Mouse (Mus musculus) intestine, embryonic 16.5 days (tissue): Measurements from ENCODE around the gene Adsl. TPM values are rescaled to one million over a fixed set of nuclear protein-coding genes. Genes with fewer than 3 reads are reported as not detected.
"Not testable (repeated sequence)": the region's sequence is repeated elsewhere in the genome, so short reads cannot be mapped to it uniquely, and the experiment has no call there.

ENCODE experiments used
- ATAC-seq: fragments of 200-750 bp; cut with Nextera tagmentation; 2 replicates; pipeline ENCODE4 v1.8.0; 2017; ENCODE audit warnings: moderate TSS enrichment, moderate library complexity
- H3K27ac ChIP-seq: fragments of 300-500 bp; sonication (generic); 2 replicates; pipeline ENCODE4 v1.5.1; 2014; ENCODE audit warnings: mild to moderate bottlenecking, low read length
- H3K27me3 ChIP-seq: fragments of 300-500 bp; sonication (generic); replicated peaks from 2 replicates; pipeline ENCODE4 v1.6.1; 2014; ENCODE audit warnings: low read length, control low read depth, mixed read lengths; ENCODE audit not compliant: control insufficient read depth, insufficient read depth
- H3K36me3 ChIP-seq: fragments of 300-500 bp; sonication (generic); 2 replicates; pipeline ENCODE4 v1.6.1; 2014; ENCODE audit warnings: low read length, control low read depth; ENCODE audit not compliant: control insufficient read depth, insufficient read depth
- H3K4me1 ChIP-seq: fragments of 300-500 bp; sonication (generic); 2 replicates; pipeline ENCODE4 v1.6.1; 2014; ENCODE audit warnings: low read length, control low read depth, mixed read lengths; ENCODE audit not compliant: control insufficient read depth, insufficient read depth
- H3K4me2 ChIP-seq: fragments of 300-500 bp; sonication (generic); 2 replicates; pipeline ENCODE4 v1.6.1; 2014; ENCODE audit warnings: low read depth, low read length, control low read depth
- H3K4me3 ChIP-seq: fragments of 300-500 bp; sonication (generic); 2 replicates; pipeline ENCODE4 v1.5.1; 2014; ENCODE audit warnings: mild to moderate bottlenecking, low read length
- H3K9ac ChIP-seq: fragments of 300-500 bp; sonication (generic); 2 replicates; pipeline ENCODE4 v1.6.1; 2014; ENCODE audit warnings: low read depth, low read length
- H3K9me3 ChIP-seq: fragments of 300-500 bp; sonication (generic); 2 replicates; pipeline ENCODE4 v1.6.1; 2016; ENCODE audit warnings: low read length, control low read depth; ENCODE audit not compliant: control insufficient read depth
- WGBS: fragments of 180-500 bp; shearing (Covaris S2); extraction: QIAGEN DNeasy Blood & Tissue Kit; methylation state at CpG from one replicate; pipeline ENCODE4 v1.1.7; 2014; 5-methylcytosine and 5-hydroxymethylcytosine counted together
- polyA plus RNA-seq: library from polyadenylated mRNA; unstranded; fragments of >200 nt; fragmentation: Nextera tagmentation; extraction: Ambion mirVana; gene quantifications from 2 replicates; pipeline ENCODE4 v1.2.1, GENCODE M21; 2015

Gene Adsl
- polyA plus RNA-seq, 1 experiment from 2014 or later: 166 TPM

DNA sequence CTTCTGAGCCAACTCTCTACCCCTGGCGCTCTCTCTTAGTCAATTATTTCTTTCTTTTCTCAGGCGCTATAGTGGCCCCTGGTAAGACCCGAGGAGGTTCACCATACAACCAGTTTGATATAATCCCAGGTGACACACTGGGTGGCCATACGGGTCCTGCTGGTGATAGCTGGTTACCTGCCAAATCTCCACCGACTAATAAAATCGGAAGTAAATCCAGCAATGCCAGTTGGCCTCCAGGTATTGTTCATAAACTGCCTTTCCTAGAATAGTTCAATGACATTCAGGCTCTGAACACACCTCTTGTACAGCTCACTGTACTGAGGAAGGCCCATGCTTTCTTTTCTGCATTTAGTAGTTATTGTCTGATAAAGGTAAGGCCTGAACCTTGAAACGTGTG is 31.7 kb upstream of the Adsl start:
- Histone ChIP-seq H3K27me3 (no peaks in the 10 kb centered on the region), H3K27ac (no peak overlapping the region), H3K9me3 (no peaks in the 10 kb centered on the region), H3K4me3 (no peak overlapping the region), H3K36me3 (peaks cover 19% of the 10 kb centered on the region), H3K9ac (no peak overlapping the region), H3K4me2 (no peak overlapping the region), H3K4me1 (no peaks in the 10 kb centered on the region)
- no peak for ATAC-seq
- 93% methylated on average over 7 of the region's 7 CpGs for WGBS

DNA sequence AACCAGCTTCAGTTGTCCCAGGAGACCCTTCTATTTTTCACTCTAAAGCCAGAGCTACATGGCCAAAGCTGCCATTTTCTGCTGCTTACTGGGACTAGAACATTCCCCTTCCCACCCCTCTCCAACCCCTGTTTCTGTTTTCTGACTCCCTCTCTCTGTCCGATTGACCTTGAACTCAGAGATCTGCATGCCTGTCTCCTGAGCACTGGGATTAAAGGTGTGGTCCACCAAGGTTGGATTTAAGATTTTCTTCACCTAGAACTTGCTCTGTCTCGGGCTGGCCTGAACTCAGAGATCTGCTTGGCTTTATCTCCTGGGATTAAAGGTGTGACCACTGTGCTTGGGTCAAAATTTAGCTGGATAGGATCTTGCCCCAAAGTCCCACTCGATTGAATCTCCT is 27.9 kb upstream of the Adsl start:
- WGBS: 95% methylated on average over 3 of the region's 3 CpGs
- ATAC-seq: no peak
- H3K27ac ChIP-seq: no peak overlapping the region
- H3K9ac ChIP-seq: no peak overlapping the region
- peaks cover 18% of the 10 kb centered on the region for H3K36me3 ChIP-seq
- no peaks in the 10 kb centered on the region for H3K4me1 ChIP-seq
- no peaks in the 10 kb centered on the region for H3K9me3 ChIP-seq
- H3K27me3 ChIP-seq: no peaks in the 10 kb centered on the region
- no peak overlapping the region for H3K4me3 ChIP-seq
- H3K4me2 ChIP-seq: no peak overlapping the region

DNA sequence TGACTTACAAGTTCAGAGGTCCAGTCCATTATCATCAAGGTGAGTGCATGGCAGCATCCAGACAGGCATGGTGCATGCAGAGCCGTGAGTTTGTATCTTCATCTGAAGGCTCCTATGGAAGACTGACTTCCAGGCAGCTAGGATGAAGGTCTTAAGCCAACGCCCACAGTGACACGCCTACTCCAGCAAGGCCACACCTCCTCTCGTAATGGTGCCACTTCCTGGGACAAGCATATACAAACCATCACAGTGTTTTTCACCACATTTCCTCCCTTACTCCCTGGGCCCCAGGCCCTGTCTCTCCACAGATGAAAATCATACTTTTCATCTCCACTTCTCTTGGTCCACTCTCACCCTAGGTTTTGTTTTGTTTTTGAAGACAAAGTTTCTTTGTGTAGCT is 26.5 kb upstream of the Adsl start:
- WGBS: 75% methylated on average over 4 of the region's 4 CpGs
- H3K27me3 ChIP-seq: no peaks in the 10 kb centered on the region
- no peaks in the 10 kb centered on the region for H3K4me1 ChIP-seq
- no peak overlapping the region for H3K4me3 ChIP-seq
- H3K27ac ChIP-seq: no peak overlapping the region
- peaks cover 12% of the 10 kb centered on the region for H3K36me3 ChIP-seq
- H3K4me2 ChIP-seq: no peak overlapping the region
- H3K9ac ChIP-seq: no peak overlapping the region
- ATAC-seq: no peak
- H3K9me3 ChIP-seq: no peaks in the 10 kb centered on the region

GRCm38 (mm10) chr15:80924211-80924610 is 24.1 kb upstream of the Adsl start:
- Histone ChIP-seq H3K4me2 (no peak overlapping the region), H3K36me3 (peaks cover 15% of the 10 kb centered on the region), H3K27me3 (no peaks in the 10 kb centered on the region), H3K4me3 (no peak overlapping the region), H3K27ac (no peak overlapping the region), H3K9ac (no peak overlapping the region), H3K9me3 (no peaks in the 10 kb centered on the region), H3K4me1 (no peaks in the 10 kb centered on the region)
- 95% methylated on average over 2 of the region's 2 CpGs for WGBS
- no peak for ATAC-seq

DNA sequence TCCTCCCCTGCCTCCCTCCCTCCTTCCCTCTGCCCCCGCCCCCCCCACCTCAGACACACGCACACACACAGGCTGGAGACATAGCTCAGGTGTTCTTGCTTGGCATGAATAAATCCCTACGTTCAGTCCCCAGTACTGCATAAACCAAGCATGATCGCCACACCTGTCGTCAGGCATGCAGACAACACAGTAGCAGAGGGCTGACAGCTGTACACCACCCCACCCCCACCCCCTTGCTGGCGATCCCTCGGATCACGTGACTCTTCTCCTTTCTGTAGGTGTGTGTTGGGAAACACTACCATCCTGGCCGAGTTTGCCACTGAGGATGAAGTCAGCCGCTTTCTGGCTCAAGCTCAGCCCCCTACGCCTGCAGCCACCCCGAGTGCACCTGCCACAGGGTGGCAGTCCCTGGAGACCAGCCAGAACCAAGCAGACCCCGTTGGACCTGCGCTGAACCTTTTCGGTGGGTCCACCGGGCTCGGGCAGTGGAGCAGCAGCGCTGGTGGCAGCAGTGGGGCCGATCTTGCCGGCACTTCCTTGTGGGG is 19.4 kb upstream of the Adsl start:
- Histone ChIP-seq H3K9ac (no peak overlapping the region), H3K27ac (no peak overlapping the region), H3K9me3 (no peaks in the 10 kb centered on the region), H3K27me3 (no peaks in the 10 kb centered on the region), H3K4me3 (no peak overlapping the region), H3K4me1 (no peaks in the 10 kb centered on the region; the same call in 1 of the 2 replicates), H3K4me2 (no peak overlapping the region), H3K36me3 (peaks cover 3% of the 10 kb centered on the region; the same call in 1 of the 2 replicates)
- no peak for ATAC-seq
- 82% methylated on average over 20 of the region's 20 CpGs for WGBS

GRCm38 (mm10) chr15:80930048-80930571 is 18.2 kb upstream of the Adsl start:
- Histone ChIP-seq H3K27ac (no peak overlapping the region), H3K4me2 (no peak overlapping the region), H3K4me3 (no peak overlapping the region), H3K9ac (no peak overlapping the region), H3K4me1 (no peaks in the 10 kb centered on the region; the same call in 1 of the 2 replicates), H3K27me3 (no peaks in the 10 kb centered on the region), H3K9me3 (no peaks in the 10 kb centered on the region), H3K36me3 (peaks cover 3% of the 10 kb centered on the region; the same call in 1 of the 2 replicates)
- WGBS: 34% methylated on average over 14 of the region's 16 CpGs
- ATAC-seq: no peak; the same call in 1 of the 2 replicates

GRCm38 (mm10) chr15:80930676-80931320 is 17.5 kb upstream of the Adsl start:
- H3K9me3 ChIP-seq, H3K4me1 ChIP-seq, H3K4me2 ChIP-seq, ATAC-seq, H3K27me3 ChIP-seq, H3K9ac ChIP-seq, H3K36me3 ChIP-seq, H3K27ac ChIP-seq, H3K4me3 ChIP-seq: not testable (repeated sequence)
- WGBS: 84% methylated on average over 23 of the region's 23 CpGs

DNA sequence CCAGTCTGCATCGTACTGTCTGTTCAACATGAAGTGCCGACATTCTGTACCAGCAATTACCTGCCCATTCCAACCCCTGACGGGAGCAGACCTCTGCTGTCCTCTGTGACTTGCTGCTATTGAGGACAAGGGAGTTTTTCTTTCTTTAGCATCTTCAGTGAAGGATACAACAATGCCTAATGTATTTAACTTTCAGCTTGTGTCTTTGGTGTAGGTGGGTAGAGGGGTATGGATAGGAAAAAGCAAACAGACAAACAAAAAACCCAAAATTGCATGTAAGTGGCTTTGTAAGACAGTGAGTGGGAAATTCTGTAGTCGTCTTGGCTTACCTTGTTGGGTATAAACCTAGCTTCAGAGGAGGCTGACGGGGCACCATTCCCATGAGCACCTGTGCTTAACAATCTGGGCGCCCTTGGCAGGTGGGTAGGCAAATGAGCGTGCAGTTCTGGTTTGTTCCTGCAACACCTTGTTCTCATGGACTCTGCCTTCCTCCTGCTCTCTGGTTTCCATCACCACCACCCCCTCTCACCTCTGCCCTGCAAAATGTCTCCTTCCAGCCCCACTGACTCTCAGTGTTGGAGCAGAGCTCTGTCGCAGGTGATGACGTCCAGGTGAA is 16.8 kb upstream of the Adsl start:
- H3K36me3 ChIP-seq: peaks cover 3% of the 10 kb centered on the region; the same call in 1 of the 2 replicates
- no peak overlapping the region for H3K27ac ChIP-seq
- no peaks in the 10 kb centered on the region; the same call in 1 of the 2 replicates for H3K4me1 ChIP-seq
- H3K9me3 ChIP-seq: no peaks in the 10 kb centered on the region
- H3K4me3 ChIP-seq: no peak overlapping the region
- no peak overlapping the region for H3K4me2 ChIP-seq
- H3K27me3 ChIP-seq: no peaks in the 10 kb centered on the region
- ATAC-seq: no peak
- H3K9ac ChIP-seq: no peak overlapping the region
- WGBS: 94% methylated on average over 9 of the region's 9 CpGs

- H3K4me1 ChIP-seq: no peaks in the 10 kb centered on the region; the same call in 1 of the 2 replicates
- no peak overlapping the region for H3K4me2 ChIP-seq
- WGBS: 89% methylated on average over 5 of the region's 5 CpGs
- no peaks in the 10 kb centered on the region for H3K27me3 ChIP-seq
- ATAC-seq: no peak
- H3K9ac ChIP-seq: no peak overlapping the region
- no peaks in the 10 kb centered on the region for H3K36me3 ChIP-seq
- no peaks in the 10 kb centered on the region for H3K9me3 ChIP-seq
- H3K27ac ChIP-seq: no peak overlapping the region
- no peak overlapping the region for H3K4me3 ChIP-seq
Measured at GRCm38 (mm10) chr15:80934841-80935240, 13.4 kb upstream of the Adsl start.
